Mouse (Mus musculus): ENCODE measurements around the gene Ranbp17. TPM values are rescaled to one million over a fixed set of nuclear protein-coding genes. Genes with fewer than 3 reads are reported as not detected.

Gene Ranbp17
- total and polyA plus RNA-seq, 2 experiments: 0.02 to 0.09 TPM

DNA sequence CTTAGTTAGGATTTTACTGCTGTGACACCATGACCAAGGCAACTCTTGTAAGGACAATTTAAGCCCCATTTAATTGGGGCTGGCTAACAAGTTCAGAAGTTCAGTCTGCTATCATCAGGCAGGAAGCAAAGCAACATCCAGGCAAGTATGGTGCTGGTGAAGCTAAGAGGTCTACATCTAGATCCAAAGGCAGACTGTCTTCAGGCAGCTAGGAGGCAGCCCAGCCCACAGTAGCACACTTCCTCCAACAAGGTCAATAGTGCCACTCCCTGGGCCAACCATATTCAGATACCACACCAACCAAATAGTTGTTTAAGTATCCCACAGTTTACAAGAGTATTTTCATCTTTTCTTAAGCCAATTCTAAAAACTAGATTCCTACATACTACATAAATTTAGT is 4.1 kb downstream of the Ranbp17 start:
- peaks cover 3% of the 10 kb centered on the region for H3K4me1 ChIP-seq (ENCODE audit: control insufficient read depth, insufficient read depth, low read length)
- no peak overlapping the region for H3K9ac ChIP-seq (ENCODE audit: low read depth, low read length)
- H3K36me3 ChIP-seq (ENCODE audit: control insufficient read depth, insufficient read depth, low read length): no peaks in the 10 kb centered on the region
- no peak overlapping the region for H3K27ac ChIP-seq (replicated peaks; ENCODE audit: insufficient read depth, low read depth, low read length)
- TF ChIP-seq POLR2A (IDR thresholded peaks at IDR 0.05; ENCODE audit: extremely low read depth, insufficient read depth, low read length) (no peak), CTCF (IDR thresholded peaks at IDR 0.05; ENCODE audit: low read depth, low read length) (no peak)
- H3K4me3 ChIP-seq (ENCODE audit: insufficient read depth, low read depth, low read length): no peak overlapping the region
- no peak for DNase-seq (ENCODE audit: extremely low read depth, low read depth, low spot score)
- H3K27me3 ChIP-seq (ENCODE audit: control insufficient read depth, insufficient read depth, low read length): peaks cover 7% of the 10 kb centered on the region; the same call in 1 of the 2 replicates
- H3K79me2 ChIP-seq (ENCODE audit: control insufficient read depth, insufficient read depth, low read length): no peaks in the 10 kb centered on the region

DNA sequence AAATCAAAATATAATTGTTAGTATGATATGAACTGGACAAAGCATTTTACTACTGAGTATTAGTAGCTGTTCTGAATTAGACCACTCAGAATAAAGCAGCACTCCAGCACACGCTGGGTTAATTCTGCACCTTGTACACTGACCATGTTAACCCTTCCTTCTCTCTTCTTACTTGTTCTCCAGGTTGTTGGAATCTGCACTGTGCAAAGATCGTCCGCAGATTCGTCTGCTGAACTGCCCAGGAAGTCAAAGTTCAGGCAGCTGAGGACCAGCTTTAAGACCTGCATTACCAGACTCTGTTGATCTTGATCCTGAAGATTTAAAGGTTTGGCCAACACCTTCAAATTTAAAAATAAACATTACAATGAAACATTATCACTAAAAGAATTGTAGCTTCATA is 27.8 kb downstream of the Ranbp17 start:
- Histone ChIP-seq H3K79me2 (ENCODE audit: control insufficient read depth, insufficient read depth, low read length) (no peaks in the 10 kb centered on the region), H3K27me3 (ENCODE audit: control insufficient read depth, insufficient read depth, low read length) (no peaks in the 10 kb centered on the region), H3K36me3 (ENCODE audit: control insufficient read depth, insufficient read depth, low read length) (no peaks in the 10 kb centered on the region), H3K4me3 (ENCODE audit: insufficient read depth, low read depth, low read length) (no peak overlapping the region), H3K4me1 (ENCODE audit: control insufficient read depth, insufficient read depth, low read length) (no peaks in the 10 kb centered on the region), H3K27ac (replicated peaks; ENCODE audit: insufficient read depth, low read depth, low read length) (no peak overlapping the region), H3K9ac (ENCODE audit: low read depth, low read length) (no peak overlapping the region)
- no peak for DNase-seq (ENCODE audit: extremely low read depth, low read depth, low spot score)
- TF ChIP-seq CTCF (IDR thresholded peaks at IDR 0.05; ENCODE audit: low read depth, low read length) (no peak), POLR2A (IDR thresholded peaks at IDR 0.05; ENCODE audit: extremely low read depth, insufficient read depth, low read length) (no peak)
- 67% methylated on average over 4 of the region's 4 CpGs for WGBS

DNA sequence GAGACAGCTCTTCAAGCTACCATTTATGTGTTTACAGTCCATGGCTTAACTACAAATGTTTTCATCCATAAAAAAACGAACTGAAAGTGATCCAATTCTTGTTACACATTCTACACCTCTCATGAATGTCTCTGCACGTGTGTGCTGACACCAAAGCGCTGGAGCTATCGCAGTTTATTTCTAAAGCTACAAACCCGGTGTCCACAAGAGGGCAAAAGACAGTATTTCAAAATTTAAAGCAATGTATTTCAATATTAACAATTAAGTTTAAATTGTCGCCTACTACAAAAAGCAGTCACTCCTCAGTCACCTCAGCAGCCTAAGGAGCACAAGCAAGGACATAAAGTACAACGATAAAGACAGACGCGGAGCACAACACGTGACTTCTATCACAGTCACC is 33.1 kb downstream of the Ranbp17 start:
- Histone ChIP-seq H3K27ac (replicated peaks; ENCODE audit: insufficient read depth, low read depth, low read length) (no peak overlapping the region), H3K36me3 (ENCODE audit: control insufficient read depth, insufficient read depth, low read length) (no peaks in the 10 kb centered on the region), H3K4me3 (ENCODE audit: insufficient read depth, low read depth, low read length) (no peak overlapping the region), H3K9ac (ENCODE audit: low read depth, low read length) (no peak overlapping the region), H3K4me1 (ENCODE audit: control insufficient read depth, insufficient read depth, low read length) (no peaks in the 10 kb centered on the region), H3K79me2 (ENCODE audit: control insufficient read depth, insufficient read depth, low read length) (no peaks in the 10 kb centered on the region), H3K27me3 (ENCODE audit: control insufficient read depth, insufficient read depth, low read length) (no peaks in the 10 kb centered on the region)
- no peak for DNase-seq (ENCODE audit: extremely low read depth, low read depth, low spot score)
- 86% methylated on average over 10 of the region's 10 CpGs for WGBS
- no peak for TF ChIP-seq POLR2A (IDR thresholded peaks at IDR 0.05; ENCODE audit: extremely low read depth, insufficient read depth, low read length)
- no peak for TF ChIP-seq CTCF (IDR thresholded peaks at IDR 0.05; ENCODE audit: low read depth, low read length)

- no peak for DNase-seq (ENCODE audit: extremely low read depth, low read depth, low spot score)
- H3K27me3 ChIP-seq (ENCODE audit: control insufficient read depth, insufficient read depth, low read length): no peaks in the 10 kb centered on the region
- no peak overlapping the region for H3K9ac ChIP-seq (ENCODE audit: low read depth, low read length)
- H3K79me2 ChIP-seq (ENCODE audit: control insufficient read depth, insufficient read depth, low read length): no peaks in the 10 kb centered on the region
- no peaks in the 10 kb centered on the region for H3K36me3 ChIP-seq (ENCODE audit: control insufficient read depth, insufficient read depth, low read length)
- H3K4me3 ChIP-seq (ENCODE audit: insufficient read depth, low read depth, low read length): no peak overlapping the region
- H3K4me1 ChIP-seq (ENCODE audit: control insufficient read depth, insufficient read depth, low read length): no peaks in the 10 kb centered on the region
- 88% methylated on average over 4 of the region's 4 CpGs for whole genome bisulfite sequencing
- TF ChIP-seq CTCF (IDR thresholded peaks at IDR 0.05; ENCODE audit: low read depth, low read length): no peak
- no peak for TF ChIP-seq POLR2A (IDR thresholded peaks at IDR 0.05; ENCODE audit: extremely low read depth, insufficient read depth, low read length)
- H3K27ac ChIP-seq (replicated peaks; ENCODE audit: insufficient read depth, low read depth, low read length): no peak overlapping the region
These were observed 34.3 kb downstream of the Ranbp17 start for GRCm38 (mm10) chr11:33479209-33479608.

GRCm38 (mm10) chr11:33476634-33477033 is 36.9 kb downstream of the Ranbp17 start:
- no peak overlapping the region for H3K27ac ChIP-seq (replicated peaks; ENCODE audit: insufficient read depth, low read depth, low read length)
- TF ChIP-seq POLR2A (IDR thresholded peaks at IDR 0.05; ENCODE audit: extremely low read depth, insufficient read depth, low read length) (no peak), CTCF (IDR thresholded peaks at IDR 0.05; ENCODE audit: low read depth, low read length) (no peak)

DNA sequence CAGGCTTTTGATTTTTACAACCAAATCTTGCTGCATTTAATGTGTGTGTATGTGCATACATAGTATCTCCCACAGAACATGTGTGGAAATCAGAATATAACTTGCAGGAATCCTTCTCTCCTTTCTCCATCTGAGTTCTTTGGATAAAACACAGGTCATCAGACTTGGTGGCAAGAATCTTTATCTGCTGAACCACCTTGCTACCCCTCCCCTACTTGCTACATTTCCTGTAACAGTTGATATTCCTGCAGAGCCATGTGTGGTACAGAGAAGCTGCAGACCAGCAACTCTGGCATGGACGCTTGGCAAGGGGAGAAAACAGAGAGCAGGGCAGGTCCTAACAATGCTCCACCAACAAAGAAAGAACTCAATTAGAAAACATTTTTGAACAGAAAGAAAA is 52.4 kb downstream of the Ranbp17 start:
- Histone ChIP-seq H3K9ac (ENCODE audit: low read depth, low read length) (no peak overlapping the region), H3K27ac (replicated peaks; ENCODE audit: insufficient read depth, low read depth, low read length) (no peak overlapping the region), H3K4me1 (ENCODE audit: control insufficient read depth, insufficient read depth, low read length) (no peaks in the 10 kb centered on the region), H3K79me2 (ENCODE audit: control insufficient read depth, insufficient read depth, low read length) (no peaks in the 10 kb centered on the region), H3K27me3 (ENCODE audit: control insufficient read depth, insufficient read depth, low read length) (no peaks in the 10 kb centered on the region), H3K36me3 (ENCODE audit: control insufficient read depth, insufficient read depth, low read length) (no peaks in the 10 kb centered on the region), H3K4me3 (ENCODE audit: insufficient read depth, low read depth, low read length) (no peak overlapping the region)
- WGBS: 76% methylated on average over 1 of the region's 1 CpGs
- TF ChIP-seq POLR2A (IDR thresholded peaks at IDR 0.05; ENCODE audit: extremely low read depth, insufficient read depth, low read length) (no peak), CTCF (IDR thresholded peaks at IDR 0.05; ENCODE audit: low read depth, low read length) (no peak)
- no peak for DNase-seq (ENCODE audit: extremely low read depth, low read depth, low spot score)

More at GRCm38 (mm10) chr11:33476634-33477033, 36.9 kb downstream of the Ranbp17 start:
- Histone ChIP-seq H3K4me3 (ENCODE audit: insufficient read depth, low read depth, low read length) (no peak overlapping the region), H3K9ac (ENCODE audit: low read depth, low read length) (no peak overlapping the region), H3K4me1 (ENCODE audit: control insufficient read depth, insufficient read depth, low read length) (no peaks in the 10 kb centered on the region), H3K27me3 (ENCODE audit: control insufficient read depth, insufficient read depth, low read length) (no peaks in the 10 kb centered on the region), H3K36me3 (ENCODE audit: control insufficient read depth, insufficient read depth, low read length) (no peaks in the 10 kb centered on the region), H3K79me2 (ENCODE audit: control insufficient read depth, insufficient read depth, low read length) (no peaks in the 10 kb centered on the region)
- WGBS: 95% methylated on average over 2 of the region's 2 CpGs
- no peak for DNase-seq (ENCODE audit: extremely low read depth, low read depth, low spot score)
